In genomic region chr9:35546745-35547144, GRCm38 (mm10) we compare ENCODE assay signal across 21 mouse cellular contexts. TPM values are rescaled to one million over a fixed set of nuclear protein-coding genes. Genes with fewer than 3 reads are reported as not detected.
DNase-seq lines count a peak whose midpoint lies in the region; ATAC-seq and TF ChIP-seq lines count a peak whose summit lies in the region.
"Had no signal": no experiment of that assay in that cellular context is flagged by ENCODE, and none has a peak within 500 bp of the region (broad histone marks: within the 10 kb centered on the region; RNA-seq: fewer than 3 reads in every experiment).

No protein-coding gene starts in this region.

- H3K4me3 ChIP-seq in forebrain, embryonic 11.5 days (ENCODE audit: low read depth, low read length): no peak overlapping the region
- no peak overlapping the region for H3K4me3 ChIP-seq in forebrain, embryonic 16.5 days (replicated peaks; ENCODE audit: low read length)
- H3K4me3 ChIP-seq in liver, postnatal 0 days (ENCODE audit: low read depth, low read length): no peak overlapping the region; the same call in 1 of the 2 replicates
- H3K4me3 ChIP-seq: heart, embryonic 15.5 days; midbrain, embryonic 13.5 days had no signal

- no peak overlapping the region for H3K4me2 ChIP-seq in forebrain, embryonic 11.5 days (ENCODE audit: low read depth, low read length, severe bottlenecking)
- no peak overlapping the region for H3K4me2 ChIP-seq in forebrain, embryonic 16.5 days (ENCODE audit: low read length)
- peak overlapping the region; percentile 50; the same call in 1 of the 2 replicates for H3K4me2 ChIP-seq in liver, postnatal 0 days (ENCODE audit: low read depth, low read length)
- H3K4me2 ChIP-seq: heart, embryonic 15.5 days; hindbrain, embryonic 14.5 days; midbrain, embryonic 13.5 days had no signal

- 88% methylated on average over 9 of the region's 9 CpGs for WGBS in forebrain, embryonic 11.5 days
- 82% methylated on average over 9 of the region's 9 CpGs for WGBS in forebrain, embryonic 16.5 days
- WGBS in liver, postnatal 0 days (ENCODE audit: insufficient replicate concordance): 13% methylated on average over 9 of the region's 9 CpGs

- no peaks in the 10 kb centered on the region for H3K27me3 ChIP-seq in forebrain, embryonic 11.5 days (ENCODE audit: control insufficient read depth, insufficient read depth, low read length)
- no peaks in the 10 kb centered on the region for H3K27me3 ChIP-seq in forebrain, embryonic 16.5 days (replicated peaks; ENCODE audit: control insufficient read depth, insufficient read depth, low read length)
- no peaks in the 10 kb centered on the region for H3K27me3 ChIP-seq in liver, postnatal 0 days (ENCODE audit: insufficient read depth, low read length)
- H3K27me3 ChIP-seq: heart, embryonic 15.5 days had no signal

- peak; percentile 19 for DNase-seq in forebrain, embryonic 11.5 days (ENCODE audit: low spot score)
- DNase-seq in thymus, postnatal 4 days: peak; percentile 36
- no peak for DNase-seq in thymus, postnatal 10 days (ENCODE audit: low spot score in 2 of 2)
- DNase-seq in liver, postnatal 0 days: peak; percentile 21
- no peak for DNase-seq in kidney, adult 11 months
- no peak for DNase-seq in adrenal gland, postnatal 4 days (ENCODE audit: low spot score in 2 of 2)
- DNase-seq in kidney, adult 18-20 months: no peak
- DNase-seq: adrenal gland, postnatal 25 days; cerebellum, adult 11-12 months; gastrocnemius, postnatal 25 days; lung, postnatal 10 days had no signal

- H3K9me3 ChIP-seq in forebrain, embryonic 11.5 days (ENCODE audit: control insufficient read depth, low read length): no peaks in the 10 kb centered on the region
- no peaks in the 10 kb centered on the region for H3K9me3 ChIP-seq in forebrain, embryonic 16.5 days (ENCODE audit: control insufficient read depth, low read length)
- H3K9me3 ChIP-seq in liver, postnatal 0 days (ENCODE audit: low read length): no peaks in the 10 kb centered on the region
- H3K9me3 ChIP-seq: heart, embryonic 15.5 days; midbrain, embryonic 13.5 days had no signal

- H3K36me3 ChIP-seq in forebrain, embryonic 11.5 days (ENCODE audit: control insufficient read depth, insufficient read depth, low read length): no peaks in the 10 kb centered on the region
- peaks cover 10% of the 10 kb centered on the region for H3K36me3 ChIP-seq in forebrain, embryonic 16.5 days (ENCODE audit: control insufficient read depth, insufficient read depth)
- H3K36me3 ChIP-seq in liver, postnatal 0 days (replicated peaks; ENCODE audit: insufficient read depth, low read length): no peaks in the 10 kb centered on the region
- H3K36me3 ChIP-seq: heart, embryonic 15.5 days had no signal

- no peak for ATAC-seq in forebrain, embryonic 11.5 days (replicated peaks; ENCODE audit: low FRiP score)
- ATAC-seq in forebrain, embryonic 16.5 days: no peak
- ATAC-seq in liver, postnatal 0 days: peak; percentile 55
- ATAC-seq: forebrain, embryonic 14.5 days; midbrain, embryonic 13.5 days had no signal

- no peaks in the 10 kb centered on the region for H3K4me1 ChIP-seq in forebrain, embryonic 11.5 days (replicated peaks; ENCODE audit: control insufficient read depth, insufficient read depth, low read length)
- no peaks in the 10 kb centered on the region for H3K4me1 ChIP-seq in forebrain, embryonic 16.5 days (replicated peaks; ENCODE audit: control insufficient read depth, insufficient read depth, low read length)
- H3K4me1 ChIP-seq in liver, postnatal 0 days (ENCODE audit: insufficient read depth): peaks cover 3% of the 10 kb centered on the region; the same call in 1 of the 2 replicates
- H3K4me1 ChIP-seq: heart, embryonic 15.5 days; midbrain, embryonic 13.5 days had no signal

- TF ChIP-seq CTCF in liver, postnatal 0 days (IDR thresholded peaks at IDR 0.05; ENCODE audit: low read depth): no peak

- no peak for TF ChIP-seq EP300 in liver, postnatal 0 days (IDR thresholded peaks at IDR 0.05; ENCODE audit: low read depth)

- no peak overlapping the region for H3K27ac ChIP-seq in forebrain, embryonic 11.5 days (ENCODE audit: low read depth, low read length)
- H3K27ac ChIP-seq in forebrain, embryonic 16.5 days (ENCODE audit: low read length): no peak overlapping the region
- H3K27ac ChIP-seq in liver, postnatal 0 days (ENCODE audit: low read depth): 0 out of 2 replicates have a peak overlapping the region, but pooled peaks have one; percentile 23
- H3K27ac ChIP-seq: heart, embryonic 15.5 days; hindbrain, embryonic 14.5 days; midbrain, embryonic 13.5 days had no signal

- no peak overlapping the region for H3K9ac ChIP-seq in forebrain, embryonic 11.5 days (ENCODE audit: low read length)
- H3K9ac ChIP-seq in forebrain, embryonic 16.5 days (replicated peaks; ENCODE audit: low read depth, low read length): no peak overlapping the region
- H3K9ac ChIP-seq in liver, postnatal 0 days (replicated peaks): no peak overlapping the region
- H3K9ac ChIP-seq: heart, embryonic 15.5 days; hindbrain, embryonic 14.5 days; midbrain, embryonic 13.5 days had no signal

RNA-seq across cellular contexts. Expression of gene Ddx25, which starts 11.6 kb away (rescaled TPM):
- polyA plus RNA-seq in forebrain, embryonic 11.5 days (2014; fragmentation: Nextera tagmentation; extraction: Ambion mirVana): 8.2 and 8.8 TPM in 2 replicates
- polyA plus RNA-seq in forebrain, embryonic 16.5 days (2015; fragmentation: Nextera tagmentation; extraction: Ambion mirVana): 19.4 and 21.6 TPM in 2 replicates
- polyA plus RNA-seq in liver, postnatal 0 days (2015; fragmentation: Nextera tagmentation; extraction: Ambion mirVana): 0.09 and 0.18 TPM in 2 replicates
- 1 to 10 TPM; 1.3 TPM for total RNA-seq in adrenal gland, postnatal 4 days (2021)
- total RNA-seq: gastrocnemius, postnatal 25 days had no signal

RNA-seq across cellular contexts. Expression of gene Pus3, which starts 11.7 kb away (rescaled TPM):
- 21.8 TPM in 2 replicates for polyA plus RNA-seq in forebrain, embryonic 11.5 days (2014; fragmentation: Nextera tagmentation; extraction: Ambion mirVana)
- polyA plus RNA-seq in forebrain, embryonic 16.5 days (2015; fragmentation: Nextera tagmentation; extraction: Ambion mirVana): 15.7 and 20.6 TPM in 2 replicates
- polyA plus RNA-seq in liver, postnatal 0 days (2015; fragmentation: Nextera tagmentation; extraction: Ambion mirVana): 4.7 and 5.0 TPM in 2 replicates
- total RNA-seq in adrenal gland, postnatal 4 days (2021): 10 to 100 TPM; 14.8 to 16.7 TPM

RNA-seq across cellular contexts. Expression of gene Pate2, which starts 23.3 kb away (rescaled TPM):
- 0.75 and 1.0 TPM in 2 replicates for polyA plus RNA-seq in forebrain, embryonic 11.5 days (2014; fragmentation: Nextera tagmentation; extraction: Ambion mirVana)
- 1.3 and 2.3 TPM in 2 replicates for polyA plus RNA-seq in forebrain, embryonic 16.5 days (2015; fragmentation: Nextera tagmentation; extraction: Ambion mirVana)
- 0.14 and 0.33 TPM in 2 replicates for polyA plus RNA-seq in liver, postnatal 0 days (2015; fragmentation: Nextera tagmentation; extraction: Ambion mirVana)
- total RNA-seq in adrenal gland, postnatal 4 days (2021): under 1 TPM; 0.31 to 0.39 TPM
- total RNA-seq: gastrocnemius, postnatal 25 days had no signal

RNA-seq across cellular contexts. Expression of gene Hyls1, which starts 23.5 kb away (rescaled TPM):
- polyA plus RNA-seq in forebrain, embryonic 11.5 days (2014; fragmentation: Nextera tagmentation; extraction: Ambion mirVana): 31.1 and 34.2 TPM in 2 replicates
- 25.1 and 26.3 TPM in 2 replicates for polyA plus RNA-seq in forebrain, embryonic 16.5 days (2015; fragmentation: Nextera tagmentation; extraction: Ambion mirVana)
- polyA plus RNA-seq in liver, postnatal 0 days (2015; fragmentation: Nextera tagmentation; extraction: Ambion mirVana): 4.3 and 4.7 TPM in 2 replicates
- total RNA-seq in adrenal gland, postnatal 4 days (2021): 1 to 10 TPM; 5.9 to 6.5 TPM

RNA-seq across cellular contexts. Expression of gene Gm1113, which starts 28.7 kb away (rescaled TPM):
- polyA plus RNA-seq in forebrain, embryonic 11.5 days (2014; fragmentation: Nextera tagmentation; extraction: Ambion mirVana): not detected in 2 replicates
- polyA plus RNA-seq in forebrain, embryonic 16.5 days (2015; fragmentation: Nextera tagmentation; extraction: Ambion mirVana): not detected in 2 replicates
- polyA plus RNA-seq in liver, postnatal 0 days (2015; fragmentation: Nextera tagmentation; extraction: Ambion mirVana): not detected in 2 replicates
- total RNA-seq in adrenal gland, postnatal 4 days (2021): not detected
- total RNA-seq: adrenal gland, postnatal 25 days; ES-E14; gastrocnemius, postnatal 25 days had no signal
- polyA plus RNA-seq: forebrain, embryonic 14.5 days; heart, embryonic 15.5 days; hindbrain, embryonic 14.5 days; kidney, embryonic 14.5 days; limb, embryonic 14.5 days; midbrain, embryonic 13.5 days; neural tube, embryonic 11.5 days; testis, adult 2 months had no signal

Comparison
In these comparisons a context has a peak if more than half of its experiments do, and no peak if none do; other contexts are left out.
1. DNase-seq: peak in forebrain, embryonic 11.5 days (single experiment), thymus, postnatal 4 days (single experiment) and liver, postnatal 0 days (single experiment); none in thymus, postnatal 10 days (0 of 2), kidney, adult 11 months (single experiment), adrenal gland, postnatal 4 days (0 of 2) and kidney, adult 18-20 months (single experiment).